Mouse (Mus musculus): Measurements from ENCODE around the gene Atp5g3.
"Not testable (repeated sequence)": the region's sequence is repeated elsewhere in the genome, so short reads cannot be mapped to it uniquely, and the experiment has no call there.

The Atp5g3 gene

DNA sequence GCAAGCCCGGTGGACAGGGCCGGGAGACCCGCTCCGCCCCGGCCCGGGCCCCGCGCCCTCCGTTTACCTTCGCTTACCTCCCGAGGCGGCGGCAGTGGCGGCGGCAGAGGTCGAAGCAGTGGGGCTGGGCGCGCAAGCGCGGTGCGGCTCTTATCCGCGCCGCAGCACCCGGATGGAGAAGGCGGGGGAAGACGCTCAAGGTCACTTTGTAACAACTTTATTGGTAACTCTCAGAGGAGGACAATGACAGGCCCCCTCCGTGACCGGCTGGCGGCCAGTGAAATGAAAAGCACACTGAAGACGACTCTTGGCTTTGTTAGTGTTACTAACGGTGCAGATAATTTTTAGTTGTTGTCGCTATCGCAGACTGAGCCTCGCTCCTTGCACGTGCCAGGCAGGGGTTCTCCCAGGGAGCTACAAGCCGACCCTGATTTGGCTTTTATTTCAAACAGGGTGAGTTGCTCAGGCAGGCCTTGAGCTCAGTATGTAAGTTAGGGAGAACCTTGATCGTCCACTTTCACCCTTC, at the start of gene Atp5g3:
Gene Atp5g3, minus strand, starts transcription at position 152 of the 526 bp plus-strand sequence.
- peak; percentile 95 for DNase-seq

GRCm38 (mm10) chr2:73958342-73958741, 47.2 kb upstream of the Atp5g3 start:
- DNase-seq, result no peak

DNA sequence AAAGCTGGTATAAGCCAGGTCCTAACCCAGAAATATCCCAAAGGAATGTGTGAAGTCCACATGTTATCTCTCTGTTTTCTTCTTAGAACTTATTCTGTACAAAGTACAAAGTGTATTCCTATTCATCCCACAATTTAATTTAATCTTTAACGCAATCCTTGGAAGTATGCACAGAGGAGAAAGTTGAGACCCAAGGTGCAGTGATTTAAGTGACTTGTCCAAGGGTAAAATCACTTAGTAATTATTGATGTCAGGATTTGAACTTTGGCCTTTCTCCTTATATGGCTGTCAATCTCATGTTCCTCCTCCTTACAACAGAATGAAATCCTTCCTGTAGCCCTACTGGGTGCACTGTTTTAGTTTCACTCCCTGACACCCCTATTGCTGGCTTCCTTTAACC, 42.5 kb upstream of the Atp5g3 start:
- no peak for DNase-seq

- DNase-seq, result no peak
Measured at GRCm38 (mm10) chr2:73952597-73953219, 41.6 kb upstream of the Atp5g3 start.

DNA sequence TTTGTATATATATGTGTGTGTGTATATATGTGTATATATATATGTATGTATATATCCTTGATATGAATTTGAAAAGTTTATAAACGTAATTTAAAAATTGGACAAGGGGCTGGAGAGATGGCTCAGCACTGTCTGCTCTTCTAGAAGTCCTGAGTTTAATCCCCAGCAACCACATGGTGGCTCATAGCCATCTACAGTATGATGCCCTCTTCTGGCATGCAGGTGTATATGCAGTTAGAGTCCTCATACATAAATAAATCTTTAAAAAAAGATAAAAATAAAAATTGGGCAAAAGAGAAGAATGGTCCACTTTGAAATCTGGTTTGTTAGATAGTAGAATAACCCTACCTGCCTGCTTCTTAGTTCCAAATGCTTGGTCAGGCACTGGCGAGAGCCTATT, 36.2 kb upstream of the Atp5g3 start:
- no peak for DNase-seq

GRCm38 (mm10) chr2:73943735-73944134, 32.6 kb upstream of the Atp5g3 start:
- no peak for DNase-seq

DNA sequence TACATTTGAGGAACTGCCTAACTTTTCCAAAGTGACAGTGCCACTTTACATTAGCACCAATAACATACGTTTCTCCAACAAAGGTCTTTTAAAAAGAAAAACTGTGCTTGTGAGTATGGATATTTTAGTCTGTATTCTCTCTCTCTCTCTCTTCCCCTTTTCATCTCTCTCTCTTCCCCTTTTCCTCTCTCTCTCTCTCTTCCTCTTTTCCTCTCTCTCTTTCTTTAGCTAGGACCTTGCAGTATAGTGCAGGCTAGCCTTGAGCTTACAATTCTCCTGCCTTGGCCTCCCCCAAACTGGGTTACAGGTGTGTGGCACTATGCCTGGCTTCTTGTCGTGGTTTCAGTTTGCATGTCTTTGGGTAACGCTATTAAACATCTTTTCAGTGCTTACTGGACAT, 31.7 kb upstream of the Atp5g3 start:
- DNase-seq, result no peak

DNA sequence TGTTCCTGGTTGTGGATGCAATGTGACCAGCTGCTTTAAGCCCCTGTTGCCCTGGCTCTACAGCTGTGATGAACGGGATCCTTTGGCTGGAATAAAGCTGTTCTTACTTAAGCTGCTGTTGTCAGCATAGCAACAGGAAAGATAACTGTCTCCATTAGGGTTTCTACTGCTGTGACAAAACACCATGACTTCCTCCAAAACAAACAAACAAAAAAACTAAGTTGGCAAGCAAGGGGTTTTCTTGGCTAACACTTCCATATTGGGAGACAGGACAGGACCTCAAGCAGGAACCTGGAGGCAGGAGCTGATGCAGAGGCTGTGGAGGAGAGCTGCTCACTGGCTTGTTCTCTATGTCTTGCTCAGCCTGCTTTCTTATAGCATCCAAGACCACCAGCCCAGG, 30.2 kb upstream of the Atp5g3 start:
- DNase-seq, result no peak

- no peak for DNase-seq
Measured at GRCm38 (mm10) chr2:73940471-73940870, 29.3 kb upstream of the Atp5g3 start.

DNA sequence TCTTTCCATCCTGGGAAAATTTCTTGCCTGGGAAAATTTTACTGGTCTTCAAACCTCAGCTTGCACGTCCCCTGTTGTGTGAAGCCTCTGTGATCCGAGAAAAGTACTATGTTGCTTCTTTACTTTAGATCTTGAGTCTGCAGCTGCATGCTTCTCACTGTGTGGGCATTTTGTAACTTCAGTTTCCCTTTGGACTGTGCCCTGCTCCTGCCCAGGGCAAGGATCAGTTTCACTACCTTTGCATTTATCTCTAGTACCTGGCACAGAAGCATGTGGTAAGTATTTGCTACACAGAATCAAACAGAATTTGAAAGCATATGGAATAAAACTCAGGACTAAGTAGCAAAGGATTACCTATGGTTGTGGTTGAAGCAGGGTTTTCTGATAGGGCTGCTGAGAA, 27.8 kb upstream of the Atp5g3 start:
- no peak for DNase-seq

GRCm38 (mm10) chr2:73932676-73933313, 21.7 kb upstream of the Atp5g3 start:
- DNase-seq, result no peak

DNA sequence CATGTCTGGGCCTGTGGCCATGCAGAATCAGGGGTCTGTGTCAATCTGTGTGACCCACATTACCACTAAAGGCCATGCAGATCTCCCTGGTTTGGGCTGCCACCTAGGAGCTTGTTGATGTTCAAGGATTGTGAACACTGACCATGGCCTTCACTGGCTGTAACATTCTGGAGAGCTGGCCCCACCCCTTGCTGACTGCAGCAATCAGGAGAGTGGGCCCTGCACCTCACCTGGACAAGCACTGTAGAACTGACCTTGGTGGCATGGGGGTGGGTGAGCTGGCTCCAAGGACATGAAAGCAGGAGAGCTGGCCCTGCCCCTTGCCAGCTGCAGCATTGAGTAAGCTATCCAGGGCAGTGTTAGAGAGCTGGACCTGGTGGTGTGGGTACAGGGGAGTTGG, 16.6 kb upstream of the Atp5g3 start:
- DNase-seq, result no peak

DNA sequence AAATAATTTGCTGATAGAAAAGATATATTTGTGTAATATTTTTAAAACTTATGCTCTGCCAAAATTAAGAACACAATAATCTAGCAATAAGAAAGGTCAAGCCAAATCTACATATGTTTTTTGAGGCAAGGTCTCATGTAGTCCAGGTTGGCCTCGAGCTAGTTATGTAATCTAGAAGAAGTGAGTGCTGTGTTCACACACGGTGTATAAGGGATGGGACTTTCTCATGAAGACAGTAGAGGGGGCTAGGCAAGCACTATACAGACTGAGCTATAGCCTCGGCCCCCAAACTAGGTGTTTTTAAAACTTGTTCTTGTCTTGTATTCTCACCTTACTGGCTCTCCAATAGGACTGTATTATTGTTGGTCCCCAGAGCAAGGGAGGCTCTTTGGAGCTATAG, 14.4 kb upstream of the Atp5g3 start:
- DNase-seq, result no peak

- DNase-seq, result peak; percentile 65
Measured at GRCm38 (mm10) chr2:73925089-73925488, 14.0 kb upstream of the Atp5g3 start.

GRCm38 (mm10) chr2:73919642-73920041, 8.5 kb upstream of the Atp5g3 start:
- DNase-seq, result peak; percentile 1

- no peak for DNase-seq
Measured at GRCm38 (mm10) chr2:73912264-73912663, 1.1 kb upstream of the Atp5g3 start.

GRCm38 (mm10) chr2:73910571-73911174, 453 bp downstream of the Atp5g3 start:
- peak; percentile 47 for DNase-seq

DNA sequence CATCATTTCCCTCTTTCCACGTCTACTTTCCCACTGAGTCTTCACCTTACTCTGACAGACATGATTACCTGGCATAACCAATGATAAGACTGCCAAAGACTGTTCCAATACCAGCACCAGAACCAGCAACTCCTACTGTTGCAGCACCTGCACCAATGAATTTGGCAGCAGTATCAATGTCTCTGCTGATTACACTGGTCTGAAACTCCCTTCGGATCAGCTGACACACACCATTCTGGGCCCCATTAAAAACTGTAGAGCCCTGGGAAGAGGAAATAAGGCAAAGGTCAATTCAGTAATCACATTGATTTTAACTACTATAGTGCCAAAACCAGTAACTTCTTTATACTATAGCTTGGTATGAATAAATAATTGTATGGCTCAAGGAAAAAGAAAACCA, 2.0 kb downstream of the Atp5g3 start:
- no peak for DNase-seq

- DNase-seq, result not testable (repeated sequence)
Measured at GRCm38 (mm10) chr2:73904679-73905078, 6.4 kb downstream of the Atp5g3 start.

DNA sequence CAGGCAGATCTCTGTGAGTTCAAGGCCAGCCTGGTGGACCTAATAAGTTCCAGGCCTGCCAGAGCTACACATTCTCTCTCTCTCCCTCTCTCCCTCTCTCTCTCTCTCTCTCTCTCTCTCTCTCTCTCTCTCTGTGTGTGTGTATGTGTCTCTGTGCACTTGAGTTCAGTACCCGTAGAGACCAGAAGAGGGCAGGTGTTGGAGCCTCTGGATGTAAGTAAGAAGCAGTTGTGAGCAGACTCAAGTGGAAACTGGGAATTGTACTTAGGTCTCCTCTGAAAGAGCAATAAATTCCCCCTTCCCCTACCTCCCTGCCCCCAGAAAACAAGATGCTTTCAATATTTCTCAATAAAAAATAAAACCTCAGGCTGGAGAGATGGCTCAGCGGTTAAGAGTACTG, 7.6 kb downstream of the Atp5g3 start:
- DNase-seq, result no peak

DNA sequence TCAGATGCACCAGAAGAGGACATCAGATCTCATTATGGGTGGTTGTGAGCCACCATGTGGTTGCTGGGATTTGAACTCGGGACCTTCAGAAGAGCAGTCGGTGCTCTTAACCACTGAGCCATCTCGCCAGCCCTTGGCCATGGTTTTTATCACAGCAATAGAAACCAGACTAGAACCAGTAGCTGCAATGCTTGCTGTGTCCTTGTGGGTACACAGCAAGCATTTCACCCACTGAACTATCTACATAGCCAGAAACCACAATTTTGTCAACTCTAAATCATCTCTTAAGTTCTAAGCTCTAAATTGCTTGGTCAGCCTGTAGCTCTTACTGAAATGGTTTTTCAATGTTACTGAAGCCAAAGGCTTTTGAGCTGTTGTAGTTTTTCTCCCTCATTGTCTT, 8.8 kb downstream of the Atp5g3 start:
- not testable (repeated sequence) for DNase-seq

GRCm38 (mm10) chr2:73901169-73901568, 10.0 kb downstream of the Atp5g3 start:
- no peak for DNase-seq

- no peak for DNase-seq
Measured at GRCm38 (mm10) chr2:73900364-73900763, 10.8 kb downstream of the Atp5g3 start.

DNA sequence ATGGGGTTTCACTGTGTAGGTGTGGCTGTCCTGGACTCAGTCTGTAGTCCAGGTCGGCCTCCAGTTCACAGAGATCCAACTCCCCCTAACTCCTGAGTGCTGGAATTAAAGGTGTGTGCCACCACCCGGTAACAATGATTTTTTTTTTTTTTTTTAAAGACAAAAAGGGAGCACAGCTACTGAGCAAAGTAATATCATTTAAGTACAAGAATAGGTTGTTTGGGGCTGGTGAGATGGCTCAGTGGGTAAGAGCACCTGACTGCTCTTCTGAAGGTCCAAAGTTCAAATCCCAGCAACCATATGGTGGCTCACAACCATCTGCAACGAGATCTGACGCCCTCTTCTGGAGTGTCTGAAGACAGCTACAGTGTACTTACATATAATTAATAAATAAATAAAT, 14.2 kb downstream of the Atp5g3 start:
- not testable (repeated sequence) for DNase-seq

Data from lung, postnatal 36 days (tissue).